Mouse (Mus musculus): ENCODE data around the gene Gm16253. TPM values are rescaled to one million over a fixed set of nuclear protein-coding genes. Genes with fewer than 3 reads are reported as not detected.

Gene Gm16253
- total and polyA plus RNA-seq, 3 experiments: 1.4 TPM; not detected in 2

- TF ChIP-seq POLR2AphosphoS5 (IDR thresholded peaks at IDR 0.05; ENCODE audit: borderline replicate concordance, low read depth, low read length): peak; percentile 60; the same call in 1 of the 2 replicates
- peak; percentile 80 for TF ChIP-seq MYC (IDR thresholded peaks at IDR 0.05; ENCODE audit: low read depth, low read length)
- TF ChIP-seq ELF1 (IDR thresholded peaks at IDR 0.05; ENCODE audit: low read depth, low read length): peak; percentile 88
- no peak for TF ChIP-seq CHD1 (IDR thresholded peaks at IDR 0.05; ENCODE audit: low read depth, low read length)
- peak; percentile 88 for TF ChIP-seq MAZ (IDR thresholded peaks at IDR 0.05; ENCODE audit: low read depth, low read length)
- TF ChIP-seq SIN3A (IDR thresholded peaks at IDR 0.05; ENCODE audit: low read length): peak; percentile 98
- peak; percentile 60; the same call in 1 of the 2 replicates for TF ChIP-seq USF1 (IDR thresholded peaks at IDR 0.05; ENCODE audit: low read depth, low read length)
- TF ChIP-seq MEF2A (IDR thresholded peaks at IDR 0.05; ENCODE audit: extremely low read depth, insufficient replicate concordance, low read depth, low read length, poor library complexity, severe bottlenecking): no peak
- peak; percentile 20; the same call in 1 of the 2 replicates for TF ChIP-seq NRF1 (IDR thresholded peaks at IDR 0.05; ENCODE audit: insufficient read depth, low read depth, low read length, poor library complexity, severe bottlenecking)
- peak; percentile 46 to 56; a peak in 2 of 4 replicates for TF ChIP-seq EP300 (IDR thresholded peaks at IDR 0.05; ENCODE audit: low read depth in 1 of 2, low read length in 2 of 2)
Measured at GRCm38 (mm10) chr3:96579885-96580454, 3.2 kb downstream of the Gm16253 start (continued).

GRCm38 (mm10) chr3:96581141-96581540 lies 4.4 kb downstream of the Gm16253 start:
- no peaks in the 10 kb centered on the region for H3K9me3 ChIP-seq (replicated peaks; ENCODE audit: insufficient read depth, low read length)
- H3K36me3 ChIP-seq (ENCODE audit: control insufficient read depth in 1 of 2, insufficient read depth in 2 of 2, low read length in 2 of 2): peaks cover 0 to 29% of the 10 kb centered on the region in 2 experiments; a peak in 2 of 4 replicates
- DNase-seq (ENCODE audit: low read depth, low spot score): no peak
- no peak overlapping the region for H3K9ac ChIP-seq (ENCODE audit: control insufficient read depth, low read depth, low read length, poor library complexity, severe bottlenecking)
- H3K4me1 ChIP-seq (ENCODE audit: control insufficient read depth in 1 of 2, insufficient read depth in 2 of 2, low read length in 2 of 2): peaks cover 12 to 35% of the 10 kb centered on the region in 2 experiments
- no peaks in the 10 kb centered on the region for H3K27me3 ChIP-seq (ENCODE audit: control insufficient read depth in 1 of 2, insufficient read depth in 2 of 2, low read length in 2 of 2)
- peaks cover 3% of the 10 kb centered on the region; the same call in 1 of the 2 replicates for H3K79me2 ChIP-seq (ENCODE audit: control insufficient read depth, insufficient read depth, low read length, poor library complexity)
- no peak overlapping the region for H3K27ac ChIP-seq (ENCODE audit: control insufficient read depth, low read depth, low read length)
- no peak overlapping the region for H3K4me3 ChIP-seq (ENCODE audit: control insufficient read depth in 1 of 2, insufficient read depth in 1 of 2, low read depth in 2 of 2, low read length in 2 of 2)
- no peak for TF ChIP-seq MXI1 (IDR thresholded peaks at IDR 0.05; ENCODE audit: low read depth, low read length)
- no peak for TF ChIP-seq TBP (IDR thresholded peaks at IDR 0.05; ENCODE audit: low read depth, low read length)
- no peak for TF ChIP-seq MAZ (IDR thresholded peaks at IDR 0.05; ENCODE audit: low read depth, low read length)
- TF ChIP-seq HCFC1 (IDR thresholded peaks at IDR 0.05; ENCODE audit: low read depth, low read length): no peak
- no peak for TF ChIP-seq ETS1 (IDR thresholded peaks at IDR 0.05; ENCODE audit: low read depth, low read length)
- TF ChIP-seq GATA1 (IDR thresholded peaks at IDR 0.05; ENCODE audit: low read depth, low read length): no peak
- TF ChIP-seq E2F4 (IDR thresholded peaks at IDR 0.05; ENCODE audit: borderline replicate concordance, low read depth, low read length): no peak
- no peak for TF ChIP-seq USF1 (IDR thresholded peaks at IDR 0.05; ENCODE audit: low read depth, low read length)
- TF ChIP-seq MYC (IDR thresholded peaks at IDR 0.05; ENCODE audit: low read depth, low read length): no peak
- TF ChIP-seq TCF12 (IDR thresholded peaks at IDR 0.05; ENCODE audit: low read depth, low read length): no peak
- no peak for TF ChIP-seq POLR2AphosphoS5 (IDR thresholded peaks at IDR 0.05; ENCODE audit: borderline replicate concordance, low read depth, low read length)
- TF ChIP-seq TAL1 (IDR thresholded peaks at IDR 0.05; ENCODE audit: low read length): no peak
- TF ChIP-seq RCOR1 (IDR thresholded peaks at IDR 0.05; ENCODE audit: low read depth, low read length): no peak
- no peak for TF ChIP-seq POLR2AphosphoS2 (IDR thresholded peaks at IDR 0.05; ENCODE audit: low read length)
- no peak for TF ChIP-seq POLR2A (IDR thresholded peaks at IDR 0.05; ENCODE audit: control insufficient read depth in 1 of 2, insufficient read depth in 1 of 2, low read depth in 1 of 2, low read length in 2 of 2, poor library complexity in 1 of 2)
- no peak for TF ChIP-seq RAD21 (IDR thresholded peaks at IDR 0.05; ENCODE audit: low read depth, low read length)
- no peak for TF ChIP-seq GABPA (IDR thresholded peaks at IDR 0.05; ENCODE audit: low read depth, low read length)
- no peak for TF ChIP-seq ZNF384 (IDR thresholded peaks at IDR 0.05; ENCODE audit: low read depth, low read length)

Measured in MEL (cell line).